Mouse (Mus musculus) heart, postnatal 0 days (tissue): Measurements from ENCODE around the gene Sept1. TPM values are rescaled to one million over a fixed set of nuclear protein-coding genes. Genes with fewer than 3 reads are reported as not detected.

Experiments used
- ATAC-seq: fragments of 200-750 bp; cut with Nextera tagmentation; 2 replicates; pipeline ENCODE4 v1.8.0; 2017; ENCODE audit warnings: low read depth, moderate number of reproducible peaks, moderate library complexity; ENCODE audit not compliant: insufficient read depth
- DNase-seq: peaks from one replicate; pipeline ENCODE4 v3.0.0-alpha.2; 2016; ENCODE audit warnings: low spot score
- H3K27ac ChIP-seq: fragments of 300-500 bp; sonication (generic); 2 replicates; pipeline ENCODE4 v1.5.1; 2014; ENCODE audit warnings: low read depth, mild to moderate bottlenecking
- H3K27me3 ChIP-seq: fragments of 300-500 bp; sonication (generic); 2 replicates; pipeline ENCODE4 v1.6.1; 2014; ENCODE audit warnings: low read length, mixed read lengths; ENCODE audit not compliant: control insufficient read depth, insufficient read depth
- H3K36me3 ChIP-seq: fragments of 300-500 bp; sonication (generic); replicated peaks from 2 replicates; pipeline ENCODE4 v1.6.1; 2014; ENCODE audit warnings: low read length, mixed read lengths; ENCODE audit not compliant: control insufficient read depth, insufficient read depth
- H3K4me1 ChIP-seq: fragments of 300-500 bp; sonication (generic); 2 replicates; pipeline ENCODE4 v1.6.1; 2014; ENCODE audit warnings: antibody characterized with exemption; ENCODE audit not compliant: control insufficient read depth, insufficient read depth
- H3K4me2 ChIP-seq: fragments of 300-500 bp; sonication (generic); 2 replicates; pipeline ENCODE4 v1.6.1; 2014; ENCODE audit warnings: low read depth, mild to moderate bottlenecking, low read length, moderate library complexity
- H3K4me3 ChIP-seq: fragments of 300-500 bp; sonication (generic); 2 replicates; pipeline ENCODE4 v1.5.1; 2014; ENCODE audit warnings: low read depth, low read length
- H3K9ac ChIP-seq: fragments of 300-500 bp; sonication (generic); replicated peaks from 2 replicates; pipeline ENCODE4 v1.6.1; 2014; ENCODE audit warnings: low read depth, low read length, mixed read lengths
- H3K9me3 ChIP-seq: fragments of 300-500 bp; sonication (generic); replicated peaks from 2 replicates; pipeline ENCODE4 v1.6.1; 2016; ENCODE audit warnings: low read length; ENCODE audit not compliant: control insufficient read depth
- CTCF ChIP-seq: IDR thresholded peaks from 2 replicates; pipeline ENCODE4 v1.5.1; 2016; ENCODE audit warnings: antibody characterized with exemption, control low read depth, low read depth
- EP300 ChIP-seq: IDR thresholded peaks from 2 replicates; pipeline ENCODE4 v1.6.1; 2016; ENCODE audit warnings: antibody characterized with exemption, low read depth
- WGBS: fragments of 180-500 bp; shearing (Covaris S2); extraction: QIAGEN DNeasy Blood & Tissue Kit; methylation state at CpG from one replicate; pipeline ENCODE4 v1.1.7; 2014; 5-methylcytosine and 5-hydroxymethylcytosine counted together
- polyA plus RNA-seq: library from polyadenylated mRNA; unstranded; fragments of >200 nt; fragmentation: Nextera tagmentation; extraction: Ambion mirVana; gene quantifications from 2 replicates; pipeline ENCODE4 v1.2.1, GENCODE M21; 2015
- total RNA-seq: library from RNA; depleted of rRNA; stranded (reverse); fragments of >200 nt; gene quantifications from 2 replicates; pipeline ENCODE4 v1.2.3, GENCODE M21; 2014; ENCODE audit warnings: low replicate concordance

Sept1 gene
- total and polyA plus RNA-seq, 2 experiments from 2014 or later: 2.3 to 18.7 TPM

GRCm38 (mm10) chr7:127270666-127271065 lies 37.7 kb upstream of the Sept1 start:
- Histone ChIP-seq H3K27me3 (no peaks in the 10 kb centered on the region), H3K9me3 (no peaks in the 10 kb centered on the region), H3K9ac (no peak overlapping the region), H3K27ac (no peak overlapping the region), H3K36me3 (peaks cover 16% of the 10 kb centered on the region), H3K4me3 (no peak overlapping the region), H3K4me2 (no peak overlapping the region), H3K4me1 (peaks cover 11% of the 10 kb centered on the region)
- ATAC-seq (no peak), DNase-seq (no peak)
- no peak for TF ChIP-seq EP300
- no peak for TF ChIP-seq CTCF
- WGBS: 89% methylated on average over 5 of the region's 5 CpGs

GRCm38 (mm10) chr7:127270256-127270655 lies 37.3 kb upstream of the Sept1 start:
- Histone ChIP-seq H3K4me2 (no peak overlapping the region), H3K4me3 (no peak overlapping the region), H3K4me1 (peaks cover 11% of the 10 kb centered on the region), H3K36me3 (peaks cover 16% of the 10 kb centered on the region), H3K9me3 (no peaks in the 10 kb centered on the region), H3K9ac (no peak overlapping the region), H3K27ac (no peak overlapping the region), H3K27me3 (no peaks in the 10 kb centered on the region)
- TF ChIP-seq EP300: no peak
- TF ChIP-seq CTCF: no peak
- WGBS: 80% methylated on average over 2 of the region's 2 CpGs
- no peak for ATAC-seq
- no peak for DNase-seq

- TF ChIP-seq EP300 (no peak), CTCF (no peak)
- Histone ChIP-seq H3K27ac (no peak overlapping the region), H3K4me2 (no peak overlapping the region), H3K9ac (no peak overlapping the region), H3K4me3 (no peak overlapping the region), H3K4me1 (peaks cover 10% of the 10 kb centered on the region; the same call in 1 of the 2 replicates), H3K27me3 (no peaks in the 10 kb centered on the region), H3K36me3 (no peaks in the 10 kb centered on the region), H3K9me3 (no peaks in the 10 kb centered on the region)
- WGBS: 89% methylated on average over 3 of the region's 3 CpGs
- ATAC-seq: no peak
- no peak for DNase-seq
Observed at GRCm38 (mm10) chr7:127263526-127263925, 30.6 kb upstream of the Sept1 start.

GRCm38 (mm10) chr7:127262218-127262961 lies 29.5 kb upstream of the Sept1 start:
- H3K27me3 ChIP-seq: no peaks in the 10 kb centered on the region
- no peak overlapping the region for H3K27ac ChIP-seq
- H3K9ac ChIP-seq: no peak overlapping the region
- no peaks in the 10 kb centered on the region for H3K36me3 ChIP-seq
- WGBS: 72% methylated on average over 10 of the region's 10 CpGs
- H3K4me3 ChIP-seq: no peak overlapping the region
- H3K4me1 ChIP-seq: peaks cover 10% of the 10 kb centered on the region; the same call in 1 of the 2 replicates
- ATAC-seq: no peak
- no peak overlapping the region for H3K4me2 ChIP-seq
- TF ChIP-seq CTCF (no peak), EP300 (no peak)
- H3K9me3 ChIP-seq: no peaks in the 10 kb centered on the region
- no peak for DNase-seq

GRCm38 (mm10) chr7:127260309-127261111 lies 27.6 kb upstream of the Sept1 start, which contains the start of gene Dctpp1:
Gene Dctpp1, minus strand, starts transcription at chr7:127260709.
- Histone ChIP-seq H3K9ac (peak within 1 kb of the TSS; percentile 49), H3K4me1 (peaks cover 10% of the 10 kb centered on the region; the same call in 1 of the 2 replicates), H3K9me3 (no peaks in the 10 kb centered on the region), H3K36me3 (0 out of 2 replicates have a peak, but pooled peaks cover 4% of the 10 kb centered on the region), H3K4me3 (peak within 1 kb of the TSS; percentile 58), H3K27ac (no peak within 1 kb of the TSS), H3K27me3 (no peaks in the 10 kb centered on the region), H3K4me2 (peak within 1 kb of the TSS; percentile 70)
- peak; percentile 100 for DNase-seq
- peak; percentile 98 for ATAC-seq
- WGBS: under 1% methylated on average over 50 of the region's 50 CpGs
- no peak for TF ChIP-seq EP300
- TF ChIP-seq CTCF: peak; percentile 88
